Mouse (Mus musculus) olfactory bulb, adult 2 months (tissue): ENCODE measurements at regions not wholly inside any gene's neighbourhood (a gene's known extent, or its start where the extent isn't known, plus 50 kb on each side); places are given as distances from the start of the nearest gene placed in this dataset.

Experiments used
- CTCF ChIP-seq: fragments of 200-500 bp; IDR thresholded peaks from 2 replicates; pipeline ENCODE4 v1.5.1; 2012; ENCODE audit warnings: low read depth, mild to moderate bottlenecking, low read length, moderate library complexity; ENCODE audit not compliant: insufficient read depth
- POLR2A ChIP-seq: fragments of 200-500 bp; IDR thresholded peaks from 2 replicates; pipeline ENCODE4 v1.6.1; 2012; ENCODE audit warnings: mild to moderate bottlenecking, low read depth, low read length, moderate library complexity; ENCODE audit not compliant: insufficient read depth

DNA sequence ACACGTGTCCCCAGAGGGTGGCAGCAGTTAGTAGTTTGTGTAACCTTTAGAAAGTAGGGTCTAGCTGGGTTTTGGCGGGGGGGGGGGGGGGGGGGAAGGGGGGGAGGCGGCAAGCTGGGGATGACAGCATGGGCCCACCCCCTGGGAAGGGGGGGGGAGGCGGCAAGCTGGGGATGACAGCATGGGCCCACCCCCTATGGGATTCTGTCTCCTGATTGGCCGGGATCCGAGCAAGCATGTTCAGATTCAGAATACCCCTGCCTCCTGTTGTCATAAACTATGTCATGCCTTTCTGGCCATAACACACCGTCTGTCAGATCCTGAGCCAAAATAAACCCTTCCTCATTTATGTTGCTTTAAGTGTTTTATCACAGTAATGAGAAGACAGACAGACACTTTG lies 479.1 kb downstream of the Insc start:
- no peak for TF ChIP-seq POLR2A
- TF ChIP-seq CTCF: no peak
